8 mouse cellular contexts compared by ENCODE assay signal in genomic region chr19:44544775-44545174, GRCm38 (mm10). TPM values are rescaled to one million over a fixed set of nuclear protein-coding genes. Genes with fewer than 3 reads are reported as not detected.
DNase-seq lines count a peak whose midpoint lies in the region; ATAC-seq and TF ChIP-seq lines count a peak whose summit lies in the region.

No protein-coding gene starts in this region.

- 0 out of 2 replicates have a peak, but pooled peaks cover 2% of the 10 kb centered on the region for H3K9me3 ChIP-seq in hindbrain, embryonic 11.5 days (ENCODE audit: control insufficient read depth, low read length)
- no peaks in the 10 kb centered on the region for H3K9me3 ChIP-seq in lung, postnatal 0 days (ENCODE audit: low read length)

- TF ChIP-seq CTCF in lung, postnatal 0 days (IDR thresholded peaks at IDR 0.05), result peak; percentile 83

- DNase-seq in ES-CJ7 (ENCODE audit: low read depth, low spot score), result peak; percentile 83
- peak; percentile 89 for DNase-seq in brain, adult 2 months (ENCODE audit: low read depth, low spot score)
- peak; percentile 90 for DNase-seq in hindbrain, embryonic 11.5 days (ENCODE audit: low spot score)
- peak; percentile 49 for DNase-seq in layer of hippocampus, adult 9-11 months
- DNase-seq in lung, postnatal 0 days (ENCODE audit: low spot score), result peak; percentile 88
- peak; percentile 95 for DNase-seq in retina, embryonic 14.5 days (ENCODE audit: low spot score)
- peak; percentile 60 to 72 for DNase-seq in thymus, postnatal 36 days

- no peak overlapping the region for H3K27ac ChIP-seq in hindbrain, embryonic 11.5 days (ENCODE audit: low read depth, low read length)
- no peak overlapping the region for H3K27ac ChIP-seq in lung, postnatal 0 days (ENCODE audit: low read length)

- peak overlapping the region; percentile 46 for H3K4me3 ChIP-seq in hindbrain, embryonic 11.5 days (ENCODE audit: low read depth, low read length)
- peak overlapping the region; percentile 47; the same call in 1 of the 2 replicates for H3K4me3 ChIP-seq in lung, postnatal 0 days (ENCODE audit: low read depth, low read length)

- H3K36me3 ChIP-seq in hindbrain, embryonic 11.5 days (ENCODE audit: control insufficient read depth, insufficient read depth, low read length), result 0 out of 2 replicates have a peak, but pooled peaks cover 2% of the 10 kb centered on the region
- H3K36me3 ChIP-seq in lung, postnatal 0 days (ENCODE audit: insufficient read depth, low read length), result peaks cover 16% of the 10 kb centered on the region; the same call in 1 of the 2 replicates

- H3K4me2 ChIP-seq in hindbrain, embryonic 11.5 days (replicated peaks; ENCODE audit: low read depth, low read length), result peak overlapping the region; percentile 86
- H3K4me2 ChIP-seq in lung, postnatal 0 days (replicated peaks; ENCODE audit: low read depth, low read length), result peak overlapping the region; percentile 91

- no peak overlapping the region for H3K9ac ChIP-seq in hindbrain, embryonic 11.5 days (ENCODE audit: low read depth, low read length)
- H3K9ac ChIP-seq in lung, postnatal 0 days (replicated peaks; ENCODE audit: low read depth), result no peak overlapping the region

- no peaks in the 10 kb centered on the region for H3K27me3 ChIP-seq in hindbrain, embryonic 11.5 days (ENCODE audit: control insufficient read depth, insufficient read depth, low read length)
- H3K27me3 ChIP-seq in lung, postnatal 0 days (replicated peaks; ENCODE audit: insufficient read depth, low read length), result no peaks in the 10 kb centered on the region

- no peak for TF ChIP-seq EP300 in lung, postnatal 0 days (IDR thresholded peaks at IDR 0.05)

- ATAC-seq in erythroid progenitor cell, adult 5-6 weeks (replicated peaks; ENCODE audit: low FRiP score, poor library complexity, severe bottlenecking), result peak; percentile 79
- no peak for ATAC-seq in hindbrain, embryonic 11.5 days (ENCODE audit: low FRiP score)
- ATAC-seq in lung, postnatal 0 days, result peak; percentile 70

- WGBS in hindbrain, embryonic 11.5 days, result 3% methylated on average over 13 of the region's 13 CpGs
- 3% methylated on average over 12 of the region's 13 CpGs for WGBS in lung, postnatal 0 days

- H3K4me1 ChIP-seq in hindbrain, embryonic 11.5 days (replicated peaks; ENCODE audit: control insufficient read depth, insufficient read depth, low read length), result no peaks in the 10 kb centered on the region; the same call in 1 of the 2 replicates
- no peaks in the 10 kb centered on the region; the same call in 1 of the 2 replicates for H3K4me1 ChIP-seq in lung, postnatal 0 days (ENCODE audit: insufficient read depth, low read depth, low read length)

RNA-seq across cellular contexts. Expression of gene Sec31b, which starts 0.9 kb away (rescaled TPM):
- 0.36 and 1.3 TPM in 2 replicates for total RNA-seq in erythroid progenitor cell, adult 5-6 weeks (2015; ENCODE audit: low replicate concordance)
- total RNA-seq in erythroid progenitor cell, adult 5-6 weeks (2017; ENCODE audit: low replicate concordance), result 0.26 TPM in 1 of 2 replicates, not detected in the other
- polyA plus RNA-seq in hindbrain, embryonic 11.5 days (2014; fragmentation: Nextera tagmentation; extraction: Ambion mirVana), result 0.13 and 0.22 TPM in 2 replicates
- 0.42 and 0.46 TPM in 2 replicates for polyA plus RNA-seq in lung, postnatal 0 days (2015; fragmentation: Nextera tagmentation; extraction: Ambion mirVana)

RNA-seq across cellular contexts. Expression of gene Gm20538, which starts 7.9 kb away (rescaled TPM):
- not detected in 2 replicates for total RNA-seq in erythroid progenitor cell, adult 5-6 weeks (2015; ENCODE audit: low replicate concordance)
- total RNA-seq in erythroid progenitor cell, adult 5-6 weeks (2017; ENCODE audit: low replicate concordance), result not detected in 2 replicates
- not detected in 2 replicates for polyA plus RNA-seq in hindbrain, embryonic 11.5 days (2014; fragmentation: Nextera tagmentation; extraction: Ambion mirVana)
- 0.86 TPM in 1 of 2 replicates, not detected in the other for polyA plus RNA-seq in lung, postnatal 0 days (2015; fragmentation: Nextera tagmentation; extraction: Ambion mirVana)

RNA-seq across cellular contexts. Expression of gene Ndufb8, which starts 10.5 kb away (rescaled TPM):
- 115 and 143 TPM in 2 replicates for total RNA-seq in erythroid progenitor cell, adult 5-6 weeks (2015; ENCODE audit: low replicate concordance)
- total RNA-seq in erythroid progenitor cell, adult 5-6 weeks (2017; ENCODE audit: low replicate concordance), result 56.9 and 85.0 TPM in 2 replicates
- polyA plus RNA-seq in hindbrain, embryonic 11.5 days (2014; fragmentation: Nextera tagmentation; extraction: Ambion mirVana), result 463 and 514 TPM in 2 replicates
- polyA plus RNA-seq in lung, postnatal 0 days (2015; fragmentation: Nextera tagmentation; extraction: Ambion mirVana), result 348 and 406 TPM in 2 replicates

RNA-seq across cellular contexts. Expression of gene Hif1an, which starts 17.9 kb away (rescaled TPM):
- 1.8 and 2.5 TPM in 2 replicates for total RNA-seq in erythroid progenitor cell, adult 5-6 weeks (2015; ENCODE audit: low replicate concordance)
- 3.6 and 5.8 TPM in 2 replicates for total RNA-seq in erythroid progenitor cell, adult 5-6 weeks (2017; ENCODE audit: low replicate concordance)
- polyA plus RNA-seq in hindbrain, embryonic 11.5 days (2014; fragmentation: Nextera tagmentation; extraction: Ambion mirVana), result 25.8 and 31.9 TPM in 2 replicates
- 21.7 and 23.8 TPM in 2 replicates for polyA plus RNA-seq in lung, postnatal 0 days (2015; fragmentation: Nextera tagmentation; extraction: Ambion mirVana)

RNA-seq across cellular contexts. Expression of gene Wnt8b, which starts 51.5 kb away (rescaled TPM):
- not detected in 2 replicates for total RNA-seq in erythroid progenitor cell, adult 5-6 weeks (2015; ENCODE audit: low replicate concordance)
- total RNA-seq in erythroid progenitor cell, adult 5-6 weeks (2017; ENCODE audit: low replicate concordance), result not detected in 2 replicates
- polyA plus RNA-seq in hindbrain, embryonic 11.5 days (2014; fragmentation: Nextera tagmentation; extraction: Ambion mirVana), result 0.54 and 0.66 TPM in 2 replicates
- not detected in 2 replicates for polyA plus RNA-seq in lung, postnatal 0 days (2015; fragmentation: Nextera tagmentation; extraction: Ambion mirVana)
